Mouse (Mus musculus): Measurements from ENCODE around the gene Atp6v0a2.

Atp6v0a2 gene

DNA sequence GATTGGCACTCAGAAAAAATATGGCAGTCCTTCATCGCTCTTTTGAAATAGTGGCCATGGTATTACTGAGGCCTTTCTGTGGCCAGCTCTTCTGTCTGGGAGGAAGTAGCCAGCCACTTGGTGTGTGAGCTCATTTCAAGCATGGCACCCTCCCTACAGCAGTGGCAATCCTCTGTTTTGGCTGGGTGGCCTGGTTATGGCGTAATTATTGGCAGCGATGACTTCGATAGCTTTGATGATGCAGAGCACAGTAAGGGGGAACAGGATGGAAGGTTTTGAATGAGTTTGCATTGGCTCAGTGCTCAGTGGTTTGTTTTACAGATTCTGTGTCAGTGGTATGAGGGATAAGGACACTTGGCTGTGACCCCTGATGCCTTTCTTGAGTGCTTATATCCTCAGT, 8.3 kb downstream of the Atp6v0a2 start:
- DNase-seq (ENCODE audit: low spot score in 2 of 2), result no peak

GRCm38 (mm10) chr5:124637300-124637699, 8.9 kb downstream of the Atp6v0a2 start:
- peak; percentile 63 to 65 for DNase-seq (ENCODE audit: low spot score in 2 of 2)

GRCm38 (mm10) chr5:124637836-124638235, 9.5 kb downstream of the Atp6v0a2 start:
- DNase-seq (ENCODE audit: low spot score in 2 of 2), result no peak

GRCm38 (mm10) chr5:124713741-124714140, 85.4 kb downstream of the Atp6v0a2 start:
- no peak for DNase-seq (ENCODE audit: low spot score in 2 of 2)

DNA sequence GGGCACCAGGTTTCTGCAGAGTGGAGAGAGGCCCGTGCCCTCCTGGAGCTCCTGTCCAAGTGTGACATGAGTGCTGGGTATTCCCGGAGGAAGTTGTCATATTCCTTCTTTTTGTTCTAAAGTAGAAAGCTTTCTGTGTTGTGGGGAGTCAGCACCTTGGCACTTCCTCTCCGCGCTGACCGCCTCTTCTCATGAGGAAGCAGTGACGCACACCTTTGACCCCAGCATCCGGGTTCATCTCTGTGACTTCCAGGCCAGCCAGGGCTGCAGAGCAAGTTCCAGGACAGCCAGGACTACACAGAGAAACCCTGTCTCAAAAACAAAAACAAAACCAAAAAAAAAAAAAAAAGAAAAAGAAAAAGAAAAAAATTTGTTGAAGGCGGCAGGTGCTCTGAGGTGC, 86.8 kb downstream of the Atp6v0a2 start:
- DNase-seq (ENCODE audit: low spot score in 2 of 2), result peak; percentile 8 to 23

GRCm38 (mm10) chr5:124717969-124718368, 89.6 kb downstream of the Atp6v0a2 start:
- DNase-seq (ENCODE audit: low spot score in 2 of 2), result no peak

DNA sequence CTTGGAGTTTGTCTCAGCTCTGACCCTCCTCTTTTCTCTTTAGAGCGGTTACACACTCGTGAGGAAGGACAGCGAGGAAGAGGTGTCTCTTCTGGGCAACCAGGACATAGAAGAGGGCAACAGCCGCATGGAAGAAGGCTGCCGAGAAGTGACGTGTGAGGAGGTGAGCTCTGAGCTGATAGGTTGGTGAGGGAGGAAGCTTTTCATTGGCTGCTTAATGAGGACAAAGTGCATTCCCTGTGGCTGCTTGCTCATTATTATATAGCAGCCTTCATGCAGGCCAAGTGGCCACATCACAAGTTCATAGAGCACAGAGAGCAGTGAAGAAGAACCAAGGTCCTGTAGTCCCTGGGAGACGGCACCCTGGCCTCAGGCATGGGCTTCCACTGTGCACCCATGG, 90.0 kb downstream of the Atp6v0a2 start:
- DNase-seq (ENCODE audit: low spot score in 2 of 2), result no peak

DNA sequence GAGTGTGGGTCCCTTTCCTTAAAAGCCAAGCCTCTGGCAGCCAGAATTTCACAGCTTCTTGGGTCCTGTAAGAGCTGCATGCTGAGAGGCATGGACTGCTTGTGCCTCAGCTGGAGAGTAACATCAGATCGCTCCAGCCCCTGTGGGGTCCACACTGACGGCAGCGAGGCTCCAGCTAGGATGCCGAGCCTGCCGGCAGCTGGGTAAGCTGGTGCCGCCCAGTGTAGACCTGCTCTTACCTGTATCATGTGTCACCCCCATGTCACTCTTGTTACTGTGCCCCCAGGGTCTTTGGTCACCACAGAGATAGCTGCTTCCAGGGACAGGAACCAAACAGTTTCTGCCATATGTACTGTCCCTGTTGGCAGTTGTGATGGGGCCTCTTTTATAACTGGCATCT, 94.7 kb downstream of the Atp6v0a2 start:
- no peak for DNase-seq (ENCODE audit: low spot score in 2 of 2)

DNA sequence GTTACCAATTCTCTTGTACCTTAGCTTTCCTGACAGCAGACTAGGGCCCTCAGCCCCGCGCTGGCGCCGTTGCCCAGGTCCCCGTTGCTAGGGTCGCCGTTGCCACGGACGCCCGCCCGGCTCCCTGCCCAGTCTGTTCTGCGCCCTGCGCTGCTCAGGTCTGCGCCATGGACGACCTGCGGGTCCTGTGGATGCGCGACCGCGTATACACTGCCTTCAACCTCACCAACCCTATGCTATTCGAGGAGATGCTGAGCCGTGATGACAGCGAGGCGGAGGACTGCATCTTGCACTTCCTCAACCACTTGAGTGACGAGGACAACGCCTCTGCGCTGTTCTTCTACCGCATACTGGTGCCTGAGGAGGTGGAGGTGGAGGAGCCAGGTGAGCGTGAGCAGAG, 96.6 kb downstream of the Atp6v0a2 start, which contains the start of gene Dnah10:
Gene Dnah10 (plus strand): TSS at position 89 of the 400 bp plus-strand sequence.
- no peak for DNase-seq (ENCODE audit: low spot score in 2 of 2)

DNA sequence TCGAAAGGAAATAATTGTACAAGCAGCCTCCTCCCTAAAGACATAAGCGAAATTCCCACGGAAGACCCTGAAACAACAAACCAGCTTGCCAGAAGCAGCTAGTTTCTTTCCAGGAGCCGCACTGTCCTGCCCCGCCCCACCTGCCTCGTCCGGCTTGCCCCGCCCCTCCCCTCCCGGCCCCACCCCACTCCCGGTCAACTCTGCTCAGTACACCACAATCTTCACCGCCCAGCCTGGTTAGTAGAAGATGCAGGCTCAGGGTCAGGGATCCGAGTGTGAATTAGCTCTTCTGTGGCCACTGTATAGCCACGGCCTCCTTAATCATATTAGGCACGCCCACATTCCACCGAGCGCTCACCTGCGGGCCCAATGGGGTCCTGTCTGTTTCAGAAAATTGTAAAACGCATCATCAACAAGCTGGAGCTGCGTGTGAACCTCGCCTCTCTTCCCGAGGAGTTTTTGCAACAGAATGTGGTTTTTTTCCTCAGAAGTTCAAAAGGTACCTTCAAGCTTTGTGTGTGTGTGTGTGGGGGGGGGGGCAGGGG, 101.4 kb downstream of the Atp6v0a2 start:
- no peak for DNase-seq (ENCODE audit: low spot score in 2 of 2)

- no peak for DNase-seq (ENCODE audit: low spot score in 2 of 2)
Measured at GRCm38 (mm10) chr5:124733961-124734360, 105.6 kb downstream of the Atp6v0a2 start.

- no peak for DNase-seq (ENCODE audit: low spot score in 2 of 2)
Measured at GRCm38 (mm10) chr5:124741898-124742599, 113.7 kb downstream of the Atp6v0a2 start.

DNA sequence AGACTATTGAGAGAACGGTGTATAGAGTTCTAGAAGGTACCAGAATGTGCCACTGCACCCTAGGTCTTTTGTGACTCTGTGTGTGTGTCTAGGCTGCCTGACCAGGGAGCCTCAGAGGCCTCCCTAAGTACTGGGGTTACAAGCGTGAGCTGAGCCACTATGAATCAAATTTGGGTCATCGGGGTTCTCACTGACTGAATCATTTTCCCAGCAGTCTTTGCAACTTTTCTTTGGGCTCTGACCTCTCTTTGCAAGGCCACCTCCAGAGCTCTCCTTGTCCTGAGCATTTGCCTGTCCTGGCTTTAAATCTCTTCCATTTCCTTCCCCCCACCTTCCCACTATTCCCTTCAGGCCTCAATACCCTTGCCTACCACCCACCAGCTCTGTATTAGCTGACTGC, 115.5 kb downstream of the Atp6v0a2 start:
- no peak for DNase-seq (ENCODE audit: low spot score in 2 of 2)

GRCm38 (mm10) chr5:124746220-124746619, 117.8 kb downstream of the Atp6v0a2 start:
- no peak for DNase-seq (ENCODE audit: low spot score in 2 of 2)

DNA sequence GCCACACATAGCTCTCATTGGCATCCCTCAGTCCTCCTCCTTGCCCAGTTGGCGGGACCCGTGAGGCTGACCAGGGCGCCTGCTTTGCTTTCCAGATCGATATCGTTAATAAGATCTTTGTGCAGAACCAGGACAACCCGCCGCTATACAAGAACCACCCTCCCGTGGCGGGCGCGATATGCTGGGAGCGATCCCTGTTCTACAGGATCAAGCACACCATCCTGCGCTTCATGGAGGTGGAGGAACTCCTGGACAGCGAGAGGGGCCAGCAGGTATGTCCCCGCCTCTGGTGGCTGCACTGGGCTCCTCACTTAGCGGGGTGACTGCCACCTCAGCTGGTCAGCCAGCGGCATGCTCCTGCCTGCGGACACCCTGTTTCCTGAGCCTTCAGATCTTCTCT, 119.9 kb downstream of the Atp6v0a2 start:
- DNase-seq (ENCODE audit: low spot score in 2 of 2), result no peak

- no peak for DNase-seq (ENCODE audit: low spot score in 2 of 2)
Measured at GRCm38 (mm10) chr5:124751656-124752055, 123.3 kb downstream of the Atp6v0a2 start.

- no peak for DNase-seq (ENCODE audit: low spot score in 2 of 2)
Measured at GRCm38 (mm10) chr5:124761011-124761410, 132.6 kb downstream of the Atp6v0a2 start.

GRCm38 (mm10) chr5:124761787-124762186, 133.4 kb downstream of the Atp6v0a2 start:
- DNase-seq (ENCODE audit: low spot score in 2 of 2), result no peak

Data from spleen, postnatal 36 days (tissue).